Mouse (Mus musculus): ENCODE results near the gene Plxnc1. TPM values are rescaled to one million over a fixed set of nuclear protein-coding genes. Genes with fewer than 3 reads are reported as not detected.

Gene Plxnc1
- polyA plus RNA-seq, 1 experiment: 0.05 TPM

DNA sequence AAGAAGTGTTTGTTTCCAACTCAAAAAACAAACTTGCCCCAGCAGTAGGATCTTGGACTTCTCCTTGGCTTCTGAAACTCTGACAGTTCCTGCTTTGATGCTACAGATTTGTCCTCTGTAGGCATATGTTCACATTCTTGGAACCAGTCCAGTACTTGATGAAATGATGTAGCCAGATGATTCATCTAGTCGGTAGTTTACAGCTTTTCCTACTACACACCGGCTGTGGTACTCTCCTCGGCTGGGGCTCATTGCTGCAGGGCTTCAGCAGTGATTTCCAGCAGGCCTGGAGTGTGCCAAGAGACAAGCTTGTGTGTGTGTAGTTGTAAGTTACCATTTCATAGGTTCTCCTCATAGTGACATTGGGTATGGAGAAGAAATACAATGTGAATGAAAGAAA, 173.1 kb downstream of the Plxnc1 start:
- Histone ChIP-seq H3K36me3 (ENCODE audit: control insufficient read depth, insufficient read depth) (no peaks in the 10 kb centered on the region), H3ac (ENCODE audit: control insufficient read depth, insufficient read length, low read depth) (no peak overlapping the region), H3K79me3 (ENCODE audit: low read depth) (no peaks in the 10 kb centered on the region), H3K79me2 (ENCODE audit: control insufficient read depth, insufficient read depth) (no peaks in the 10 kb centered on the region), H3K4me3 (ENCODE audit: insufficient read depth, poor library complexity, severe bottlenecking) (no peak overlapping the region), H3K27me3 (ENCODE audit: control insufficient read depth, insufficient read depth, insufficient read length) (no peaks in the 10 kb centered on the region)
- TF ChIP-seq CTCF (IDR thresholded peaks at IDR 0.05; ENCODE audit: control insufficient read depth, insufficient read depth, insufficient read length) (no peak), FOSL1 (IDR thresholded peaks at IDR 0.05; ENCODE audit: insufficient read depth, low read length, poor library complexity, severe bottlenecking) (no peak), USF1 (IDR thresholded peaks at IDR 0.05; ENCODE audit: low read depth) (no peak), MAX (IDR thresholded peaks at IDR 0.05) (no peak), MYOG (IDR thresholded peaks at IDR 0.05; ENCODE audit: control insufficient read depth, extremely low read depth, insufficient read length) (no peak), MYOD1 (IDR thresholded peaks at IDR 0.05; ENCODE audit: control insufficient read depth, insufficient read length, low read depth) (no peak), CEBPB (IDR thresholded peaks at IDR 0.05; ENCODE audit: low read depth) (no peak)

DNA sequence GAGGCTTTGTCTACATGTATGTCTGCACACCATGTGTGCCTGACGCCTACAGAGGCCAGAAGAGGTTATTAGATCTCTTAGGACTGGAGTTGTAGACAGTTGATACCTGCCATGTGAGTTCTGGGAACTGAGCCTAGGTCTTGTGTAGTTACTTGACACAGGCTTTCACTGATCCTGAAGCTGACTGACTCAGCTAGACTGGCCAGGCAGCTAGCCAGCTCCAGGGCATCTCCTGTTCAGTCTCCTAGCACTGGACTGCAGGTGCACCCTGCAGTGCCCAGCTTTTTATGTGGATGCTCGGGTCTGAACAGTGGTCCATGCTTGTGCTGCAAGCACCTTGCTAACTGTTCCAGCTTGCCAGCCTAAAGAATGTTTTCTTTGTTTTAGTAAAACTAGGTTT, 197.6 kb downstream of the Plxnc1 start:
- no peaks in the 10 kb centered on the region for H3K79me2 ChIP-seq (ENCODE audit: control insufficient read depth, insufficient read depth)
- no peaks in the 10 kb centered on the region for H3K79me3 ChIP-seq (ENCODE audit: low read depth)
- TF ChIP-seq CEBPB (IDR thresholded peaks at IDR 0.05; ENCODE audit: low read depth): no peak
- TF ChIP-seq MYOG (IDR thresholded peaks at IDR 0.05; ENCODE audit: control insufficient read depth, extremely low read depth, insufficient read length): no peak
- TF ChIP-seq FOSL1 (IDR thresholded peaks at IDR 0.05; ENCODE audit: insufficient read depth, low read length, poor library complexity, severe bottlenecking): no peak
- no peak for TF ChIP-seq CTCF (IDR thresholded peaks at IDR 0.05; ENCODE audit: control insufficient read depth, insufficient read depth, insufficient read length)
- no peak for TF ChIP-seq MAX (IDR thresholded peaks at IDR 0.05)
- TF ChIP-seq MYOD1 (IDR thresholded peaks at IDR 0.05; ENCODE audit: control insufficient read depth, insufficient read length, low read depth): no peak
- H3K27me3 ChIP-seq (ENCODE audit: control insufficient read depth, insufficient read depth, insufficient read length): no peaks in the 10 kb centered on the region
- no peak overlapping the region for H3ac ChIP-seq (ENCODE audit: control insufficient read depth, insufficient read length, low read depth)
- peaks cover 4% of the 10 kb centered on the region for H3K36me3 ChIP-seq (ENCODE audit: control insufficient read depth, insufficient read depth)
- H3K4me3 ChIP-seq (ENCODE audit: insufficient read depth, poor library complexity, severe bottlenecking): no peak overlapping the region

DNA sequence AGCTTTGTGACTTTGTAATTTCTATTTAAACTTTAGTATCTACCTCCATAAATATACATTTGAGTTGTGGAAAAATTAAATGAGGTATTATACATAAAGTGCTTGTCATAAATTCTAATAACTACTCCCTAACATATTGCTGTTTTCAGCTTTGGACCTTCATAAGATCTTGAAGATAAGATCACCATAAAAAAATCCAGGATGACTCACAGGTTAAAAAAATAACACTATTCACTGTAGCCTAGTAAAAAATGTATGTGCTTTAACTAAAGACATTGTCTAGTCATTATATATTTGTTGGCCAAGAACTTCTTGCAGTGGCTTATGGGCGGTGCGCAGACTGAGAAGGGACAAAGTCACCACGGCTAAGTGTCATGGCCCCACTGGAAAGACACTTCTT, 203.2 kb downstream of the Plxnc1 start:
- no peaks in the 10 kb centered on the region for H3K27me3 ChIP-seq (ENCODE audit: control insufficient read depth, insufficient read depth, insufficient read length)
- no peaks in the 10 kb centered on the region for H3K79me3 ChIP-seq (ENCODE audit: low read depth)
- H3ac ChIP-seq (ENCODE audit: control insufficient read depth, insufficient read length, low read depth): no peak overlapping the region
- H3K4me3 ChIP-seq (ENCODE audit: insufficient read depth, poor library complexity, severe bottlenecking): no peak overlapping the region
- no peaks in the 10 kb centered on the region for H3K79me2 ChIP-seq (ENCODE audit: control insufficient read depth, insufficient read depth)
- TF ChIP-seq CTCF (IDR thresholded peaks at IDR 0.05; ENCODE audit: control insufficient read depth, insufficient read depth, insufficient read length): no peak
- H3K36me3 ChIP-seq (ENCODE audit: control insufficient read depth, insufficient read depth): peaks cover 6% of the 10 kb centered on the region

Data from C2C12 (cell line).